Mouse (Mus musculus) adrenal gland, adult 2 months (tissue): ENCODE measurements around the gene Gm45713. TPM values are rescaled to one million over a fixed set of nuclear protein-coding genes. Genes with fewer than 3 reads are reported as not detected.
"Not testable (repeated sequence)": the region's sequence is repeated elsewhere in the genome, so short reads cannot be mapped to it uniquely, and the experiment has no call there.

Source experiments
- DNase-seq: peaks from one replicate; pipeline ENCODE4 v3.0.0; 2021
- polyA plus RNA-seq: library from polyadenylated mRNA; depleted of rRNA; stranded (reverse); fragments of >200 nt; gene quantifications from 2 replicates; pipeline ENCODE4 v1.2.3, GENCODE M21; 2012
- total RNA-seq, 2 experiments: library from RNA; stranded (reverse); gene quantifications; 2 replicates each; pipeline ENCODE4 v1.2.3; 2021

The Gm45713 gene
- total and polyA plus RNA-seq, 3 experiments, result 7.4 TPM; not detected in 2

DNA sequence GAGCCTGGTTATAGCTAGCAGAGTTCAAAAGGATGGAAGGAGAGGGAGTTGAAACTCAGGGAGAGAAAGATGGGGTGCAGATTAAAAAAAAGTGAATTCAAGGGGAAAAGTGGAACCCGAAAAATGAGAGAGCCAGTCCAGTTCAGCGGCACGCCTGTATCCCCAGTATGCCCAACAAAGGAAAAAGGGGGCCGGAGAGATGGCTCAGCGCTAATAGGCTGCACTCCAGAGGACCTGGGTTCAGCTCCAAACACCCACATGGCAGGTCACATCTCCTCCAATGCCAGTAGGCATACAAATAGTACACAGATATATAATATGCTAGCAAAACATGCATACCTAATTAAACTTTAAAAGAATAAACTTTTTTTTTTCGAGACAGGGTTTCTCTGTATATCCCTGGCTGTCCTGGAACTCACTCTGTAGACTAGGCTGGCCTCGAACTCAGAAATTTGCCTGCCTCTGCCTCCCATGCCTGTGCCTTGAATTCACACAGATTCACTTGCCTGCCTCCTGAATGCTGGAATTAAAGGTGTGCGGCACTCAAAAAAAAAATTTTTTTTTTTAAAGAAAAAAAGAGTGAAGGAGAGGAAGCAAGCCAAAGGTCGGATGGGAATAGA, 27.1 kb upstream of the Gm45713 start:
- no peak for DNase-seq

DNA sequence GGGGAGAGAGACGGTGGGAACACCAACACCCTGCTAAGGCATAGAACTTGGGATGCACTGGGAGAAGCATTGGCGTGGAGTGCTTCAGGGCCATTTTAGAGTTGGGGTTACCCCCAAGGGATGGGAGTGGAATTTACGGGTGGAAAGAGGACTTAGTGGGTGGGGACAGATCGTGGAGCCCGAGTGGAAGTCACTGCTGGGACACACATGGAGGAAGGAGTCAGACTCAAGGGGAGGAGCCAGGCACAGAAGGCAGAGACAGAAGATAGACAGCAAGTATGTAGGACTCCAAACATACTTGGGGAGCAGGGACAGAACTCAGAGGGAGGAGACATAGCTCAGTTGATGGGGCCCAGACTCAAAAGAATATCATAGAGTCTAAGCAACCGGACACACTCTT, 26.5 kb upstream of the Gm45713 start:
- DNase-seq, result no peak

DNA sequence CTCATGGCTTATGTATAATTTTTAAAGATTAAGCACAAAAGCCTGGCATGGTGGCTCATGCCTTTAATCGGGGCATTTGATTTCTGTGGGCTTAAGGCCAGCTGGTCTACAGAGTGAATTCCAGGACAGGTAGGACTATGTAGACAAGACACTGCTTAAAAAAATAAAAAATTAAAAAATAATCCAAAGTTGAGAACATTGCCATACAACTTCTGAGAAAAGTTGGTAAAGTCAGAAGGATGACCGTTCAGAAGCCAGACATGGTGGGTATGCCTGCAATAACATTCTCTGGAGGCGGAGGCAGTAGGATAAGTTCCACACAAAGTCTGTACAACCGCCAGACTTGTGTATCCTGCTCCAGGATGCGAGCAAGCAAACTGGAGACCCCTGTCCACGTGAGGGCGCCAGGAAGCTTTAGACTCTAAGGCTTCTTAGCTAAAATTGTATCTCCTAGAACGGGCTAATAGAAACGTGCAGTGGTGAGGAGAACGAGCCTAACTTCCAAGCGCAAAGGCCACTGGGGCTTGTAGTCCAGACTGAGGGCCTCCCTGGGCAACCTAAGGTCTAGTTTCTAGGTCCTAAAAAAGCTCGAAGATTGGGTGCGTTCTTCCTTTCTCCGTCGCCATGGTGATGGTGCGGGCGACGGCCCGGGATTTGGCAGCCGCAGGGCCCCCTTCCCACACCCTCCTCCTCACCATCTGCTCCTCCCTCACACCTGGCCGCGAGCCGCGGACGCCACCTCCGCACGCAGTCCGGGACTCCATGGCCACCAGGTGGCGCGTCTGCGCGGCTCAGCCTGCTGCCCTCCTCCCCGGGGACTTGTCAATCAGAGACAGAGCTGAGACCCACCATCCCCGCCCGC, 25.8 kb upstream of the Gm45713 start:
- DNase-seq, result peak; percentile 90

DNA sequence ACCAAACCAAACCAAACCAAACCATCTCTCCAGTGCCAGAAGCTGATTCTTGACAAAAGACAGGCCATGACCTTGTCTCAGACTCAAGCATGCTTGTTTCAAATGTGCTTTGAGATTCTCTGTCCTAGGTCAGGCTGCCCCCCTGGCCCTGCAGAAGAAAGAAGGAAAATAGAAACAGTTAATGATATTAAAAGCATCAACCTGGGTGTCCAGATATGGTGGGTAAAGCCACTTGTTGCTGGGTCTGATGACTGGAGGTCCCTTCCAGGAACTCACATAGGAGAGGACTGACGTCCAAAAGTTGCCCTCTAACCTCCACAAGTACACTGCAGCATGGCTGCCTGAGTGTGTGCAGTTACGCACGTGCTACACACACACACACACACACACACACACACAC, 24.8 kb upstream of the Gm45713 start:
- DNase-seq, result no peak

DNA sequence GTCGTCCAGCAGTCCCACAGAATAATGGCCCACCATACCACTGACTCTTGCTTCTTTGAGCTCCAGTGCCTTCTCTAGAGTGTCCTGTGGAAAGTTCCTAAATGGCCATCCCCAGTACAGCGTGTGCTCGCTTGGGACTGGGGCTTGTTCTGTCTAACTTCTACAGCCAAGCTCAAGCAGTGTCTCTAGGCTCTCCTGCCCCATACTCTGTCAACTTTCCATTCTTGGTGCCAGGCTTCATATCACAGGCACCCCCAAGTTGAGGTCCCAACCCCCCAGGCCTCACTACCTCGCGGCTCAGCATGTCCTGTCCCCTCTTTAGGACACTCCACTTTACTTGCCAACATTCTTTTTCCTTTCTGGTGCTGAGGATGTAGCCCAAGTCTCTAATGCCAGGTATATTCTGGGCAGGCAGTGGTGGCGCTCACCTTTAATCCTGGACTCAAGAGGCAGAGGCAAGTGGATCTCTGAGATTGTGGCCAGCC, 24.3 kb upstream of the Gm45713 start:
- DNase-seq, result no peak

DNA sequence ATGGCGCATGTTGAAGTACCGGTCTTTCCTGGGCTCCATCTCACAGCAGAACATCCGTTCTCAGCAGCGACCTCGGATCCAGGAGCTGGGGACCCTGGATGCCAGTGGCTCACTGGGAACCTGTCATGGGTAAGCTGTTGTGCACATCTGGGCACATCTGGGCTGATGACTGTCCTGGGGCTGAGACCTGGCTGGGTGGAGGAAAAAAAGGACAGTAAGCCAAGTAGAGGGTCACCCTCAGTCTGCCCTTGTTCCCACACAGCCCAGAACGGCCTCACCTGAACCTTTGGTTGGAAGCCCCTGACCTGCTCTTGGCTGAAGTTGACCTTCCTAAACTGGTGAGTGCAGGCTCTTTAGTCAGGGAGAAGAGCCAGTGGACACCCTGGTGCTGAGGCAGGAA, 23.0 kb upstream of the Gm45713 start:
- no peak for DNase-seq

DNA sequence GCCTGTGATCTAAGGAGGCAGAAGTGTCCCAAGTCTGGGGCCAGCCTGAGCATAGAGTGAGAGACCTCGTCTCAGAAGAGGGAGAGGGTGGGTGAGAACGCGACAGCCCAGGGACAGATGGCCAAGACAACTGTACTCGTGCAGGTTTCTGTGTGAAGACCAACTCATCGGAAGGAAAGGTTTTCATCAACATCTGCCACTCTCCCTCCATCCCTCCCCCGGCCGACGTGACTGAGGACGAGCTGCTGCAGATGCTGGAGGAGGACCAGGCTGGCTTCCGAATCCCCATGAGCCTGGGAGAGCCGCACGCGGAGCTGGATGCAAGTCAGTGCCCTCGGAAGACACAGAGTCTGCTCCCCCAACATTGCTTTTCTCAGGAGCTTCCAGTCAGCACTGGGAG, 21.4 kb upstream of the Gm45713 start:
- no peak for DNase-seq

DNA sequence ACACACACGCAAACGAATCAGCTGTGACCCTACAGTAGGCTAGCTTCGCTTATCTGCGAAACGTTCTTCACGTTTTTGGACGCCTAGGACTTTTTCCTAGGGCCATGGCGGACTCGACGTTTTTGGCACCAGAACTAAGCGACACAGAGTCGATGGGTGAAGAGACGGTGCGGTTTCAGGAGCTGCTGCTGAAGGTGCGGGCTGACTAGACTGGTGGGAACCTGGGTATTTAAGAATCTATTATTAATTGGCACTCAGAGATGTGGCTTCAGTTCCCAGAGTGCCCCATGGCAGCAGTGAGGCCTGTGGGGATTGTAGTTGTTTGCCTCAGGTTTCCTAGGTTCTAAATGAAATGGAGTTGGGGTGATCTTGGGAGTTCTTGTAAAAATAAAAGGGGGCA, 20.2 kb upstream of the Gm45713 start:
- no peak for DNase-seq

DNA sequence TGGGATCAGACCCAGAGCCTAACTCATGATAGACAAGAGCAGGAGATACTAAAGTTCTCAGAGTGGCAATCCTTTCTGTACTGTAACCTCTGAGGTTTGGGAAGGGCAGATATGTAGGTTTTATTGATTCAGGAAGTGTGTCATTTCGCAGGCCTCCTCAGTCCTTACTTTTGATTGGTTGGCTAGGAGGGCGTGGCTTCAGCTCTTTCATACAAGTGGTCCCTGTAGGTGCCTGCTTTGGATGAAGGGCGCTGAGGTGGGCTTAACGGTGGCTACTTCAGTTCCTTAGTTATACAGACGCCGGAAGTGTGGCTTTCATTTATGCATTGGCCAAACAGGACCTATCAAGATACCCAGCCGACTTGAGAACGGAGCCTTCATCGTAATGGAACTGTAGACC, 19.6 kb upstream of the Gm45713 start:
- DNase-seq, result no peak

DNA sequence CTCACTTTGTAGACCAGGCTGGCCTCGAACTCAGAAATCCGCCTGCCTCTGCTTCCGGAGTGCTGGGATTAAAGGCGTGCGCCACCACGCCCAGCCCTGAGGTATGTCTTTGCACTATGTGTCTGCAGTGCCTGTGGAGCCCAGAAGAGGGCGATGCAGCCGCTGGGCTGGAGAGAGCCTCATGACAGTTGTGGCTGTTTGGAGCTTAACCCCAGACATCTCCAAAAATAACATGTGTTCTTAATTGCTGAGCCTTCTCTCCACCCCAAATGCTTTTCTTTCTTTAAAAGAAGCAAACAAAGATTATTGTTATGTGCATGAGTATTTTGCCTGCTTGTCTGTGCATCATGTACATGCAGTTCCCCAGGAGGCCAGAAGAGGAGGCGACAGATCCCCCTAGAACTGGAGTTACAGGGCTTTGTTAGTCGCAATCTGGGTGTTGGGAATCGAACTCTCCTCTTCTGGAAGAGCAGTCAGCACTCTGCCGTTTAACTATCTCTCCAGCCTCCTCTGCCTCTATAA, 19.0 kb upstream of the Gm45713 start:
- peak; percentile 48 for DNase-seq

DNA sequence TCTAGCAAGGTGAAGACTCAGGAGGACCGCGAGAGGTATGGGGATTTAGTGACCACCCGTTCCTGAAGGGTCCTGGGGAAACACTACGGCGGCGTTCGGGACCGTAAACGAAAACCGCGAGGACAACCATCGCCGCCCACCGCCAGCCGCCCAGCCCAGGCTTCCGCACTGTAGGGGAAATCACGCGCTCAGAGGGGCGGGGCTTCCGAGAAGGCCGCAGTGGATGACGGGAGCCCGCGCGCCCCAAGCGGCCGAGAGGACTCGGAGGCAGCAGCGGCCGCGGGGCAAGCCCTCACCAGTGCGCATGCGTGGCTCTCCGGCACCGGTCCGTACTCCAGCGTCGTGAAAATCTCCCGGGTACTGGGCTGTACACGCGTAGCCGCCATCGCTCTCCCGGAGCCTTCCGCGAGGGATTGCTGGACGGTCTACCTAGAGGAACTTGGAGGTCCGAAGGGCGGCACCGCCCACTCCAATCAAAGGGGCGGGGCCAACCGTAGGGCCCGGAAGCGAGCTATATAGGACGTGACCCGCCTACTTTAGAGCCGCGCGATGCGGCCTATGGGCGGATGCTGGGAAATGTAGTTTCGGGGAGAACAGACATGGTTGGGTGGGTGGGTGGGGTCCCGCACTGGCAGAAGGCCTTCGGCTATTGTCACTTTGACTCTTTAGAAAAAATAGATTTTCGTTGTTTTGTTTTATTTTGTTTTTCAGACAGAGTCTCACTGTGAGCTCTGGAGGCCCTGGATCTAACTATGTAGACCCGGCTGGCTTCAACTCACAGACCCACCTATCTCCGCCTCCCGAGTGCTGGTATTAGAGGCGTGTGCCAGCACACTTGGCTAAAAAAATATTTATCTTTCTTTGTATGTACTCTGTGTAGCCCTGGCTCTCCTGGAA, 18.3 kb upstream of the Gm45713 start, which contains the start of the genes Pih1d1 and Aldh16a1:
Gene Pih1d1 (plus strand): TSS at position 208 of the 897 bp plus-strand sequence.
Gene Aldh16a1 (minus strand): TSS at position 489 of the 897 bp plus-strand sequence.
- DNase-seq, result peak; percentile 97

DNA sequence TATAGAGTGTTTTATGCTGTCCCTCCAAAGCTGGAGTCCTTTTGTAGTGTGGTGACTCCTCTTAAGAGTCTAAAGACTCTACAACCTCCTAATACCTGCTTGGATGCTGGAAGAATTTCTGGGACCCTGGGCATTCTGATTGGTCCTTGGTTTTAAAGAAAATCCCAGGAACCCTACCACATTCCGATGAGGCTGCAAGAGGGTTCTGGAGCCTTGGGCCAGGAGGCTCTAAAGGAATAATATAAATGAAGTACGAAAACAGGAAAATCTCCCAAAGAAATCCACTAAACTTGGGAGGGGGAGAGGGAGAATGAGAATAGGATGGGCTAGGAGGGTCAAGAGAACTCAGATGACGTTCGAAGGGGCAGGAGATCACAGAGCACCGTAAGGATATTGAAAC, 17.6 kb upstream of the Gm45713 start:
- DNase-seq, result no peak

DNA sequence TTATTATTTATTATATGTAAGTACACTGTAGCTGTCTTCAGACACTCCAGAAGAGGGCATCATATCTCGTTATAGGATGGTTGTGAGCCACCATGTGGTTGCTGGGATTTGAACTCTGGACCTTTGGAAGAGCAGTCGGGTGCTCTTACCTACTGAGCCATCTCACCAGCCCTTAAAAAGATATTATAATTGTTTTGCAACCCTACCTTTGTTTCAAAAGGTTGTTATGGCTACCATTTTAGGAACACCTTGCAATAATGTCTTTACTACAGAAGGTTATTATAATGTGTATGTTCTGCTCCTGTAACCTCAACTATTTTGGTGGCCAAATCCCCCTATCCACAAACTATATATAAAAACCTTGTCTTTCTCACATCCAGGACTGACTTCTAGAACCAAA, 17.0 kb upstream of the Gm45713 start:
- not testable (repeated sequence) for DNase-seq

DNA sequence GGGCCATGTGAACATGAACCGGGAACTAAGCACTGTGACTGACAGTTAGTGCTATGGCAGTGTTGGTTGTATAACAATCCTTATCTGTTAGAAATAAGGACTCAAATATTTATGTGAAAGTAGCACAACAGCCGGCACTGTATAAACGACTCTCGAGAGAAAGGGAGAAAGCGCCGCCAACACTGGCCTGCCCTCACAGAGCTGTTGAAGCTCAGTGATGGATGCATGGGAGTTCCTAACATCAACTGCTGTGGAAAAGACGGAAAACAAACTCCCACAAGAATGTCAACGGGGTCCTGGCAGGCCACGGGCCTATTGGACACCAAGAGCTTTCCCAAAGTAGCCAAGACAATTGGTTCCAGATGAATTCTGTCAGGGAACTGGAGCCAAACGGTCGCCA, 15.3 kb upstream of the Gm45713 start:
- no peak for DNase-seq

DNA sequence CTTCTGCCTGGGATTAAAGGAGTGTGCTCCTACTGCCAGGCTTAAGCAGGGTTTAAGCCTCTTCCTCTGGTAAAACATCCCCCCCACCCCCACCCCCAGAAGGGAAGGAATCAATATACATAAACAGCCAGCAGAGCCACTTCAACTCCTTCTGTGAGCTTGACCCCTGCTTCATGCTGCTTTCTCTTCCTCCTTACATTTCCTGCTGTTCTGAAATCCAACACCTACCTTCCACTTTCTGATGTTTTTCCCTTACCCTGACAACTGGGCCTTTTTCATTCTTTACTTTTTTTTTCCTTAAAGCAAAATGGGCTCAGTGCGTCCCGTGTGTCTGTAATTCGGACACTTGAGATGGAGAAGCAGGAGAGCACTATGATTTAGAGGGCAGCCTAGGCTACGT, 14.3 kb upstream of the Gm45713 start:
- DNase-seq, result no peak

DNA sequence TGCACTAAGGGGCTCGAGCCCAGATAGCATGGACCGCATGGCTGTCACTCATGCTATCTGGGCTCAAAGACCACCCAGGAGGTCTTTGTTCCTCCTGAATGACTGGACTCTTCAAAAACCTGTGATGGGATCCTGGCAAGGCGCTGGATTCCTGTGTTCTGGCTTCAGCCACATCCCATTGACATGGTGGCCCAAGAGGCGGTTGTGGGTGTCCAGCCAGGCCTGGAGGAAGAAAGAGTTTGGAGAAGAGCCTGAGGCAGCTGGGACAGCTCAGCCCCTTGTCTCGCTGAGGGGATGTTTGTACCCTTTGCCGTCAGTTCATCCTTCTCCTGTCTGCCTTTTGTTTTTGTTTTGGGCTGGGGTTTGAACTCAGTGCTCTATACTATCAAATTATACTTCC, 13.5 kb upstream of the Gm45713 start:
- DNase-seq, result no peak

DNA sequence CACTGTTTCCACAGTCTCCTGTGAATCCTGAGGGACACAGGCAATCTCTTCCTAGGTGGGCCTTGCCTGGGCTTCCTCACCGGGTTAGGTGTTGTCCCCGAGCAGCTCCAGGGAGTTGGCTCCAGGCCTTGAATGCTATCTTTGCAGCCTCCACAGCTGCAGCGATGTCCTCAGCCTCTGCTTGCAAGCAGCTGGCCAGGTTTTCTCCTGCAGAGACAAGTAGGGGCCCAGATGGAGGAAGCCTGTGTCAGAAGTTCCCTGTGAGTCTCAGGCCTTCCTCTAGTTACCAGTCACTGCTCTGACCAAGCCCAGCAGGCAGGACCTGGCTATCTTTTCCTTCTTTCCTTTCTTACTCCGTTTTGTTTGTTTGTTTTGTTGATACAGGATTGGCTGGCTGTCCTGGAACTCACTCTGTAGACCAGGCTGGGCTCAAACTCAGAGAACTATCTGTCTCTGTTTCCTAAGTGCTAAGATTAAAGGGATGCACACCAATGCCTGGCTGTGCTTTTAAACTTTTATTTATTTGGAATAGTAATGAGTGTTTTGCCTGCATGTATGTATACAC, 12.6 kb upstream of the Gm45713 start:
- DNase-seq, result no peak

DNA sequence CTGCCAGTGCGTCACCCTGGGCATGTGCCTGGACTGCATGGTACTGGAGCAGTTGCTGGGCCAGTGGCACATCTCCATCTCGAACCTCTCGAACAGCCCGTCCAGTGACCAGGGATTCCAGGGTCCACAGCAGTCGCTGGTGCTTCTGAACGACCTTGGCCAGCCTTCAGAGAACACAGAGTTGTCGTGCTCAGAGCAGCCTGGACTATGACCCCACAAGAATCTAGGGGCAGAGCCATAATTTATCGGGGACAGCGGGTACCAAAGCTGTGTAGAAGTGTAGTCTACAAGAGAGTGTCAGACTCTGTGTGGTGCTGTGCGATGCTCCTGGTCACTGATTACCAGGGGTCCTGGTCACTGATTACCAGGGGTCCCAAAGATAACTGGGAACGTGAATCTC, 11.9 kb upstream of the Gm45713 start:
- DNase-seq, result no peak

DNA sequence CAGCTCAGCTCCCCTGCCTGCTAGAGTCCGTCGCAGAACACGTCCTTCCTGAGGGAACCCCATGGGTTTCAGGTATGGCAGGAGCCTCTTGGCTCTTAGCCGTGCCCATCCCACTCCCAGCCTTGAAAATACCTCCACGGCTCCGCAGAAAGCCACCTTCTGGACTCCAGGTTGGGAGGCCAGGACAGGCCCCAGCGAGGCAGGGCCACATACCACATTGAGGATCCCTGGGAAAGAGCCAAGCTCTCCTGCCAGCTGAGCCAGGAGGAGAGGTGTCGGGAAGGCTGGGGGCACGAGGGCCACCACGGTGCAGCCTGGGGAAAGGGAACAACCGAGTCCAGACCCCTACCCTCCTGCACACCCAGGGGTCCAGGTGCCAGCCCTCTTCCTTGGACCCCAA, 11.2 kb upstream of the Gm45713 start:
- DNase-seq, result no peak

DNA sequence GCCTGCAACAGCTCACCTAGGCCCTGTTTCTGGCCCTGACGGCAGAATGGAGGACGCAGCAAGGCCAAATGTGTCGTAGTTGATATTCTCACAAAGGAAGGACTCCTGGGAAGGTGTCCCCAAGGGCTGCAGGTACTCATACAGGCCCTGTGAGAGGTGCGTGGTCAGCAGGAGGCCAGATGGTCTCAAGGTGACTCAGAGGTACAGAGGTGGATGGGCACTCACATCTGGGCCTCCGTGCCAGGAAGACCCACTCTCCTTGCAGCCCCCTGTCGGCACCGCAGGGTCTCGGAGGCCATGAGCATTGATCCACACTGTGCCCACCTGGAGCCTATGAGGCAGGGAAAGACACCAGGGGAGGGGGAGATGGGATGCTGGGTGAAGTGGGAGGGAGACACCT, 9.4 kb upstream of the Gm45713 start:
- DNase-seq, result no peak

DNA sequence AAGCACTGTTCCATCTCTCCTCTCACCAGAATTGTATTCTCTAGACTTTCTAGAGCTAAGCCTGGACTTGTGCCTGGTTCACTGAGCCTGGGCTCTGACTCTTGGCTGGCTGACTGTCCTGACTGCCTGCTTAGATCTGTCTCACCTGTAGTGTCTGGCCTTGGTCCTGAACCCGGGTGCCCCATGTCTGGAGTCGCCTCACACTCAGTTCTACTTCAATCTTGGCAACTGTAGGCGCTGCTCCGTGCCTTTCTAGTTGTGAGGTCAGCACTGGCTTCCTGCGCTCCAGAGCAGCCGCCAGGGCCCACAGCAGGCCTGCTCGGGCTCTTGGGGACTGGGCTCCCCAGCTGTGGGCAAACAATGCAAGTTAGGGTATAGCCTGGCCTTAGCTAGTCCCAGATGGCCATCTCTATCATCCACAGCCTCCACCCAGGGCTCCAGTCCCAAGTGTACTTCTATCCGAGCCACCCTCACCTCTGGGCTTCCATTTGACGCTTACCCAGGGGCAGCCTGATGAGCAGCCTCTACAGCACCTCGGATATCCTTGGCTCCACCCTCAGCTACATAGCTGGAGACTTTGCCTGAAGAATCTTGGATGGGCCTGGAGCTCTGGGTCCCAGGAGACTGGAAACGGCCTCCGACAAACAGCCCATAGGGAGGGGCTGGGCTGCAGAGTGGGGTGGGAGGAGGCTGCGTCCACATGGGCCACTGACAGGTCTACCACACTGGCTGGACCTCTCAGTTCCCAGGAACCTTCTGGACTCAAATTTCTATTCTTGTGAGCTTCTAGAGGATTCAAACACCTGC, 8.5 kb upstream of the Gm45713 start:
- DNase-seq, result no peak
